Mouse (Mus musculus): ENCODE measurements at regions not wholly inside any gene's neighbourhood (a gene's known extent, or its start where the extent isn't known, plus 50 kb on each side); places are given as distances from the start of the nearest gene placed in this dataset.

- DNase-seq: no peak
Observed at GRCm38 (mm10) chr2:78972288-78973117, 104.6 kb downstream of the Ube2e3 start.

- DNase-seq: no peak
Observed at GRCm38 (mm10) chr2:78973811-78974210, 105.9 kb downstream of the Ube2e3 start.

DNA sequence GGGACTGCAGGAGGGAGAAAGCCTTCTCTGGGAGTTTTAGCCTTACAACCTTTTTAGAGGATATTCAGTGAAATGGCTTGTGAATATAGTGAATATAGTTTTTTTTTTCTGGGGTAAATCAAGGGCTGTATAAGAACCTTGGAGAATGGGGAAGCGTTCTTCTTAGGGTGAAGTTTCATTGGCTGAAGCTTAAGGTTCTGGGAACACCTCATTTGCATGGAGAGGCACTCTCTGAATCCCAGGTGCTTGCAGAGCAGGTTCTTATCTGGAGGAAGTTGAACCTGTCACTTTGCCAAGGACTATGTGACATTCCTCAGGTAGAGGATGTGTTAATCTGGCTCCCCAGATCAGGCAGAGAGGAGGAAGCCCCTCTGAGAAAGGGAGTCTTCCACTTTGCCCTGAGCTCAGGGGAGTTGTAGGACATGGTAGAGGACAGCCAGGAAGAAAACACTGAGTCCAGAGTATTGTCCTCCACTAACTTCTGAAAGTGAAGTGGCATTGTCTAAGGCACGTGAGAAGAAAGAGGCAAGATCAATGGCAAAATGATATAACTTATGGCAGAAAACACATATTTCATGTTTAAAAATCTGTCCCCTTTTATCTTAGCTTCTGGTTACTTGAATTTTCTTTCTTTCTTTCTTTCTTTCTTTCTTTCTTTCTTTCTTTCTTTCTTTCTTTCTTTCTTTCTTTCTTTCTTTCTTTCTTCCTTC is 106.9 kb downstream of the Ube2e3 start:
- no peak for DNase-seq

DNA sequence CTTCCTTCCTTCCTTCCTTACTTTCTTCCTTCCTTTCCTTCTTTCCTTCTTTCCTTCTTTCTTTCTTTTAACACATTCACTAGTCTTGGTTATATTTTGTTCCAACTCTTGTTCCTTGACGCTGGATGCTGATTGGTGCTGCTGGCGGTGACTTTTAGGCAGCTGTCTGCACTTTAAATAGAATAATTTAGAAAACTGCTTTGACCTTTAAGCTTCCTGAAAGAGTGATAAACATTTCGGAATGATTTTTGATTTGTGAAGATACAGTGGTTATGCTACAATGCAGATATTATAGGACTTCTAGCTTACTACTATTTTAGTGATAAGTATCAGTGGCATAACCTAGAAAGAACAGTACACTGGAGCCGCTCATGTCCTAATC is 107.5 kb downstream of the Ube2e3 start:
- no peak for DNase-seq

DNA sequence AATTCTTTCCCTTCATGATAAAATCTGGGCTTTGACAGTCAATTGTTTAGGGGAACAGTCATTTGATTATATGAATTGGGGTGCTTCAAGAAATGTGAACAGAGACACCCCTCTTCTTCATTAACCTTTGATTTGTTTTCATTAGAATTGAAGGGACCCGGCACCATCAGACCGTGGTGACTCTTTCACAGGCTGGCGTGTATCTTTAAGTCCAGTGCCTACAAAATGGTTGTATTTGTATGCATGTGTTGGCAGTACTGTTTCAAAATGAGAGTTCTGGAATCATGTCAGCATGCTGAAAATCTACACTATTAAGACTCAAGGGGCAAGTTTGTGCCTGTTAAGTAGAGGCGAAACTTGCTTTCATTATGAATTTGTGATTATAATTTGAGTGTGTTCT is 108.2 kb downstream of the Ube2e3 start:
- DNase-seq: no peak

DNA sequence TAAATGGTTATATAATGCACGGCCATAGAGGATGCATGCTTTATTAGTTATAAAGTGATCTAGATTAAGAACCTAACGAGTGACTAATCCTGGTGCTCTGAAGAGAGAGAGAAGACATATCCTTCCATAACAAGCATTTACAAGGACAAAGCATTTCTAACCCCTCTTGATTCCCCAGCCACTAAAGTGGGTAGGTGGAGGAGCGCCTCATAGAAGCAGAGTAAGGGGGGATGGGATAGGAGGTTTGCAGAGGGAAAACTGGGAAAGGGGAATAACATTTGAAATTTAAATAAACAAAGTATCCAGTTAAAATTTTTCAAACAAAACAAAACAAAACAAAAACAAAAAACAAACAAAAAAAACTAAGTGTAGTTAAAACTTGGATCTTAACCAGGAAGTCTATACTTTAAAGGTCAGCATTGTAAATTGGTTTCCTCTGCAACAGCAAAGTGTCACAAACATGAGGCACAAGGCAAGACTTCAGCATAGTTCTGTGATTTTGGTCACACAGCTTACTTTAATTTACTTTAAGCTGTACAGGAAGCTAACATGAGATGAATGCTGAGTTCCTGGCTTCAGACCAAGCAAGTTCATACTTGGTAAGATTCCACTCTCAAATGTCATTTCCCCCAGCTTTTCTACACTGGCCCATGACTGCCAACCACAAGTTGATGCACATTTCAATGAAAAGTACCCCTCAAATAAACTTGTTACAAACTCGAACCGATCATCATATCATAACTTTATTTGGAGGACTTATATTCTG is 109.9 kb downstream of the Ube2e3 start:
- no peak for DNase-seq

GRCm38 (mm10) chr2:78980019-78980418 is 112.1 kb downstream of the Ube2e3 start:
- no peak for DNase-seq

GRCm38 (mm10) chr2:78980661-78981229 is 112.8 kb downstream of the Ube2e3 start:
- no peak for DNase-seq

DNA sequence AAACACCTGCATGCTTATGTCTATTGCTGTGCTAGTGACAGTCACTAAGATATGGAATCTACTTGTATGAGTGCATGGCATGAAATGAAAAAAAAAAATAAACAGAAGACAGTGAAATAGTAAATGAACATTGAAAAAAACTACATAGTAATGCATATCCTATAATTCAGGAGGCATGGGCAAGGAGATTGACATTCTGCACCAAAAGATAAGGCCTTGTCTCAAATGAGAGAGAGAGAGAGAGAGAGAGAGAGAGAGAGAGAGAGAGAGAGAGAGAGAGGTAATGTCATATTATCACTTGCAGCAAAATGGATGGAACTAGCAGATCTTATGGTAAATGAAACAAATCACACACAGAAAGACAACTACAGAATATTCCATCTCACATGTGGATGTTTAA is 115.4 kb downstream of the Ube2e3 start:
- DNase-seq: no peak

DNA sequence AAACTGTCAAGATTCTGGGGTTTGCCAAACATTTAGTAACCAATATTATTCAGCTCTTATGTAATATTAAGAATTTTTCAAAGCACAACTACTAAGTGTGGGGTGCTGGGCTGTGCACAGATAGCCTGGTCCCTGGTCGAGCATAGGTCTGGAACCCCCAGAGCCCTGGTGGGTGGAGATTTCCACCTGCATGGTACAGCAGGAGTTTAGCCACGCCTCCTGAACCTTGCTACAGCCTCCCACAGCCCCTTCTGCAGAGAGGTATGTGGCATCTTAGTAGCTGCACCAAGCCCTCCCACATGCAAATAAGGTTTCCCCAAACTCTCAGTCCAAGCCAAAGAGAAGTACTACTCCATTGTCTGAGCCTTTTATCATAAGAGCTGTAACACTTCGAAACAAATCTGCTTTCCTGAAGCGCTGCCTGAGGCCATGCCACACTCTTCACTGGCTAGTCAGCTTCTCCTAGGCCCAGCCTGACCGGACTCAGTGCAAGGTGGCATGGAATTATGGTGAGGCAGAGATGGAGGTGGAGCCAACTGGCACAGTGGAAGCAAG is 116.1 kb downstream of the Ube2e3 start:
- DNase-seq: no peak

GRCm38 (mm10) chr2:78986984-78987383 is 119.1 kb downstream of the Ube2e3 start:
- DNase-seq: no peak

DNA sequence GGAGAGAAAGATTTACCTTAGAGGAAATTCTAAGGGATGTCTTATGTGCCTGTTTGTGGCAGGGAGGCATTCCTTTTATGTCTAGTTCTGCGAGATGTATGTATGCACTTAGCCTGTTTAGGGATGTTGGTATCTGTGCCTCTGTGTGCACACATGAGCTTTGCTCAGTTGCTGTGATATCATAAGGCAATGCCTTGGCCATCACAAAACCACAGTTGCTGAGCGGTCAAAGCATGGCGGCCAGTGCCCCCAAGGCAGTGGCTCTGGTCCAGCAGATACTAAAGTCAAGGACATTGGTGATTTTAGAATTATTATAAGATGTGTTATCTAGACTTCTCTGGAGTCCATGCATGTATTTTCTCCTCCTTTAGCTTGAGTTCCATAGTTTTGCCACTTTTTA is 119.5 kb downstream of the Ube2e3 start:
- DNase-seq: no peak

DNA sequence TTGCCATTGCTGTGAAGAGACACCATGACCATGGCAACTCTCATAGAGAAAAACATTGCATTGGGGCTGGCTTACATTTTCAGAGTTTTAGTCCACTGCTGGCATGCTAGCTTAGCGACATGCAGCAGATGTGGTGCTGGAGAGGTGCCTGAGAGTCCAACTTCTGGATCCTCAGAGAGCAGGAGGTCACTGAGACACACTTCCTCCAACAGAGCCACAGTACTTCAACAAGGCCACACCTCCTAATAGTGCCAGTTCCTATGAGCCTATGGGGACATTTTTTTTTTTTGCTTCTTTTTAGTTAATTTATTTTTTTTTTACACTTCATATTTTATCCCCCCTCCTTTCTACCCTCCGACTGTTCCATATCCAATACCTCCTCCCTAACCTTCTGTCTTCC is 120.3 kb downstream of the Ube2e3 start:
- DNase-seq: no peak

- DNase-seq: no peak
Observed at GRCm38 (mm10) chr2:78994800-78995555, 127.1 kb downstream of the Ube2e3 start.

DNA sequence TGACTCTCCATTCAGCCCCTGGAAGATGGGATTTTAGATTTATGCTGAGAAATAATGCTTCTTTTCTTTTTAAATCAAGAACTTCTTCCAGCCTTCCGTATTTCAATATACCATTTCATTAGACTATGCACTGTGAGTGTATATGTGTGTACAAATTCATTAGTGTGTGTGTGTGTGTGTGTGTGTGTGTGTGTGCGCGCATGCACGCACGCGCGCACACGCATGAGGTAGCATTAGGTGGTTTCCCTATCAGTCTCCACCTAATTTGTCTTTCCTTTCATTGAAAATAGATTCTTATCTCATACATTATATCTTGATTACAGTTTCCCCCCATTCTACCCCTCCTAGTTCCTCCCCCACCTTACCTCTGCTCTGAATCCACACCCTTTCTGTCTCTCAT is 130.7 kb downstream of the Ube2e3 start:
- no peak for DNase-seq

DNA sequence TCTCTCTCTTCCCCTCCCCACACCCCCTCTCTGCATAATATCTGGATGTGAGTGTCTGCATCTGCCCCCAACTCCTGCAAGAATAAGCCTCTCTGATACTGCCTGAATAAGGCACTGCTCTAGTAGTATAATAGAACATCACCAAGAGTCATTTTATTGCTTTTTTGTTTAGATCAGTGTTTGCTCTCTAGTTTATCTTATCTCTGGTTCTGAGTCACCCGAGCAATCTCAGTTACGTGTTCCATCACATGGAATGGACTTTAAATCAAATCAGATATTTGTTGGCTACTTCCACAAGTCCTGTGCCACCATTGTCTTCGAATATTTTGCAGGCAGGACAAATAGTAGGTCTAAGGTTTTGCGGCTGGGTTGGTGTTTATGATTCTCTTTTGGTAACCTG is 131.5 kb downstream of the Ube2e3 start:
- DNase-seq: no peak

GRCm38 (mm10) chr2:79004862-79005261 is 136.9 kb downstream of the Ube2e3 start:
- DNase-seq: no peak

- no peak for DNase-seq
Observed at GRCm38 (mm10) chr2:79008642-79009041, 140.7 kb downstream of the Ube2e3 start.

DNA sequence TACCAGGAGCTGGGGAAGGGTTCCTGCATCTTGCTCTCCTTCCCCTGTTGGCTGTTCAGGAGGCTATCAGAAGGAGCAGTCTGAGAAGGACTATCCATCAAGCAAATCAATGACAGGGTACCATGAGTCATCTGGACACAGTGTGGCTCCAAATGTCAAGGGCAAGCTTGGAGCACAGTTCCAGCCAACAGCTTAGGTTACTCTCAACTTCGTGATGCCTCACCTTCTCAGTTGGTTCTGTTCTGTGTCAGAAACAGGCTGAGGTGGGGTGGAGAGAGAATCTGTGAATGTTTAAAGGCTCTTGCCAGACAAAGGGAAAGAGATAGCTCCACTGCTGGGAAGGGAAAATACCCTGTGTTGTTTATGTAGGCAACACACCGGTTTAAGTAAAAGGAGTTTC is 141.9 kb downstream of the Ube2e3 start:
- DNase-seq: no peak

DNA sequence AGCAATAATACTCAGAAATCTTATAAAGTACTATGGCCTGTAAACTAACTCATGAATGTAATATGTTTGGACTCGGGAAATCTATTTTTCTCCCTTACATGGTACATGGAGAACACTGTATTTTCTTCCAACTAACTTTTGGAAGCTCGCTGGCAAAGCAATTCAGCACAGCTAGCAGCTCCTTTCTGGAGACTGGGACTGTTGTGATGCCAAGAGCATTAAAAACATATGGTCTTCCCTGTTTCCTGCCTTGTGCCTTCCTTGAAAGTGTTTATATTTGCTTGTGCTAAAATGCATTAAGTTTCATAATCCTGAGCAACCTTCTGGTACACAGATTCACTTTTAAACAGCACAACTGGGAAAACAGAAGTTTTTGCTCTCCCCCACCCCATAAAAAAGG is 142.3 kb downstream of the Ube2e3 start:
- DNase-seq: no peak

DNA sequence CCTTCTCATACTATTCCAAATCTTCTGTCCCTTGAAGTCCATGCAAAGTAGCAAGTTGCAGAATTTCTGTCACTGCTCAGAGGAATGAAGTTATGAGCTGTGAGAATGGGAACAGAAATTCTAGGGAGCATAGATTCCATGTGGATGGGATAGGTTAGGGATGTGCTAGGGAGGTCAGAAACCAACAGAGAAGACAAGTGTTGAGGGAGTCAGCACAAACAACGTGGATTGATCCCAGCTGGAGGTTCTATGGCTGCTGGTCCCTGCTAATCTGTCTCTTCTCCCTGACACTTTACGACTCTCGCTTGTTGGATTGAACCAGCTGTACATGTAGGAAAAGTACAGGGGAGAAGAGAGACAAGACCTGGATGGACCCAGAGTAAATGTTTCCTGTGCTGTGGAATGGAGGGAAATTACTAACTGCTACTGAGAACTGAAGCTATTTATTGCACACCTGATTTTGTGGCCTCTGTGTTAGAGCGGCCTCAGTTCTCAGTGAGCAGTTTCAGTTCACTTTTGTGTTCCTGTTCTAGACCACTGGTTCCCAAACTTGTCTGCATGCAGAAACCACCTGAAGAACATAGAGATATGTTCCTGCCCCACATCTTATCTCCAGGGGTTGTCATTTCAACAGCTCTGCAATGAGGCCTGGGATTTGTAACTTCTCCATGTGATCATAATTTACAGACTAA is 151.0 kb downstream of the Ube2e3 start:
- no peak for DNase-seq

- no peak for DNase-seq
Observed at GRCm38 (mm10) chr2:79022954-79023353, 155.0 kb downstream of the Ube2e3 start.

All from right cerebral cortex, postnatal 14 days (tissue).